Mouse (Mus musculus) gastrocnemius, adult 2 months (tissue): ENCODE results near the gene Hspa4l. TPM values are rescaled to one million over a fixed set of nuclear protein-coding genes. Genes with fewer than 3 reads are reported as not detected.
A peak's percentile ranks its signal among the peaks of the same experiment; 100 is the strongest.
"Not testable (repeated sequence)": the region's sequence is repeated elsewhere in the genome, so short reads cannot be mapped to it uniquely, and the experiment has no call there.

Experiments
- DNase-seq: peaks from one replicate; pipeline ENCODE4 v3.0.0; 2022
- H3K27ac ChIP-seq: fragments of 200-600 bp; 2 replicates; pipeline ENCODE4 v1.8.1; 2022; ENCODE audit warnings: mild to moderate bottlenecking
- H3K4me3 ChIP-seq: fragments of 200-600 bp; 2 replicates; pipeline ENCODE4 v1.8.1; 2022; ENCODE audit warnings: mild to moderate bottlenecking, moderate library complexity
- CTCF ChIP-seq: fragments of 200-600 bp; IDR thresholded peaks from 2 replicates; pipeline ENCODE4 v1.8.1; 2022; ENCODE audit warnings: antibody characterized with exemption, mild to moderate bottlenecking, moderate library complexity
- intact Hi-C: fragments of 180-260 bp; cut with DNase I; formaldehyde crosslinking; loops from one replicate; pipeline ENCODE4 v1.15.1; 2025
- total RNA-seq, 2 experiments: library from RNA; stranded (reverse); gene quantifications; 2 replicates each; pipeline ENCODE4 v1.2.3; 2021

Gene Hspa4l
- total RNA-seq, 2 experiments from 2014 or later = 5.7 to 10.4 TPM

- intact Hi-C loops = no loop called here
- no peak for DNase-seq
- TF ChIP-seq CTCF = no peak
- H3K4me3 ChIP-seq = no peak overlapping the region
- no peak overlapping the region for H3K27ac ChIP-seq
Measured at GRCm38 (mm10) chr3:40761312-40761711, 17.0 kb downstream of the Hspa4l start.

GRCm38 (mm10) chr3:40793783-40794182 is 49.5 kb downstream of the Hspa4l start:
- Histone ChIP-seq H3K27ac (no peak overlapping the region), H3K4me3 (no peak overlapping the region)
- no peak for DNase-seq
- no peak for TF ChIP-seq CTCF
- intact Hi-C loops = no loop called here

- H3K4me3 ChIP-seq = no peak overlapping the region
- DNase-seq = no peak
- intact Hi-C loops = no loop called here
- no peak for TF ChIP-seq CTCF
- H3K27ac ChIP-seq = no peak overlapping the region
Measured at GRCm38 (mm10) chr3:40798054-40798453, 53.8 kb downstream of the Hspa4l start.

GRCm38 (mm10) chr3:40798500-40798899 is 54.2 kb downstream of the Hspa4l start:
- peak; percentile 23 for DNase-seq
- H3K4me3 ChIP-seq = no peak overlapping the region
- H3K27ac ChIP-seq = no peak overlapping the region
- TF ChIP-seq CTCF = peak; percentile 51
- intact Hi-C loops = no loop called here

GRCm38 (mm10) chr3:40799530-40800372 is 55.5 kb downstream of the Hspa4l start, which contains the start of gene Plk4:
Plk4 (plus strand) TSS chr3:40800019.
- peak; percentile 98 for DNase-seq
- TF ChIP-seq CTCF = no peak

GRCm38 (mm10) chr3:40800373-40800823 is 56.1 kb downstream of the Hspa4l start:
- intact Hi-C loops = loop anchor here (2.0 to 5.0 kb wide), 2 partner anchors 46 to 53 kb away; partner anchors contain the start of genes Abhd18 and Mfsd8
- DNase-seq = peak; percentile 56

More at GRCm38 (mm10) chr3:40799530-40800372, 55.5 kb downstream of the Hspa4l start, which contains the start of gene Plk4:
- intact Hi-C loops = loop anchor here (2.0 to 5.0 kb wide), 2 partner anchors 47 to 52 kb away; partner anchors contain the start of genes Abhd18 and Mfsd8
- peak within 1 kb of the TSS; percentile 95 for H3K4me3 ChIP-seq
- H3K27ac ChIP-seq = peak within 1 kb of the TSS; percentile 89

GRCm38 (mm10) chr3:40806871-40807270 is 62.6 kb downstream of the Hspa4l start:
- H3K27ac ChIP-seq = no peak overlapping the region
- no peak for DNase-seq
- intact Hi-C loops = no loop called here
- no peak overlapping the region for H3K4me3 ChIP-seq
- no peak for TF ChIP-seq CTCF

More at GRCm38 (mm10) chr3:40800373-40800823, 56.1 kb downstream of the Hspa4l start:
- H3K4me3 ChIP-seq = peak overlapping the region; percentile 95
- no peak for TF ChIP-seq CTCF
- H3K27ac ChIP-seq = peak overlapping the region; percentile 89

- intact Hi-C loops = no loop called here
Measured at GRCm38 (mm10) chr3:40808686-40809085, 64.4 kb downstream of the Hspa4l start.

GRCm38 (mm10) chr3:40809894-40810293 is 65.6 kb downstream of the Hspa4l start:
- TF ChIP-seq CTCF = no peak
- no peak overlapping the region for H3K27ac ChIP-seq
- intact Hi-C loops = no loop called here
- no peak overlapping the region for H3K4me3 ChIP-seq
- DNase-seq = no peak

More at GRCm38 (mm10) chr3:40808686-40809085, 64.4 kb downstream of the Hspa4l start:
- Histone ChIP-seq H3K27ac (no peak overlapping the region), H3K4me3 (no peak overlapping the region)
- DNase-seq = no peak
- TF ChIP-seq CTCF = no peak

- no peak for DNase-seq
- no peak for TF ChIP-seq CTCF
- intact Hi-C loops = no loop called here
- Histone ChIP-seq H3K27ac (no peak overlapping the region), H3K4me3 (no peak overlapping the region)
Measured at GRCm38 (mm10) chr3:40813275-40813674, 69.0 kb downstream of the Hspa4l start.

GRCm38 (mm10) chr3:40845521-40845920 is 101.2 kb downstream of the Hspa4l start:
- DNase-seq, intact Hi-C loops: not testable (repeated sequence)
- peak overlapping the region; percentile 80 for H3K4me3 ChIP-seq
- peak overlapping the region; percentile 89 for H3K27ac ChIP-seq

Other genes with a start within 250 kb of the Hspa4l start
- 1 to 10 TPM; 1.2 to 2.3 TPM for gene Intu, start 213.2 kb upstream of the Hspa4l start, total RNA-seq
- gene Slc25a31, start 35.6 kb upstream of the Hspa4l start, total RNA-seq = not detected
- gene Plk4, start 55.5 kb downstream of the Hspa4l start, total RNA-seq = 1 to 10 TPM in 1 of 2 experiments, under 1 TPM in 1; 0.66 to 1.7 TPM
- 10 to 100 TPM; 15.6 to 21.0 TPM for gene Mfsd8, start 102.4 kb downstream of the Hspa4l start, total RNA-seq
- gene Abhd18, start 102.5 kb downstream of the Hspa4l start, total RNA-seq = 10 to 100 TPM; 12.3 to 44.5 TPM
- under 1 TPM in 1 of 2 experiments, not detected in 1; 0.11 TPM for gene 1700034I23Rik, start 158.0 kb downstream of the Hspa4l start, total RNA-seq
- 10 to 100 TPM; 69.4 to 78.9 TPM for gene Larp1b, start 205.3 kb downstream of the Hspa4l start, total RNA-seq